Mouse (Mus musculus) mouse trophoblast stem cell (cell line): Measurements from ENCODE around the gene Map3k11.

ENCODE experiments used
- in situ Hi-C, 2 experiments: fragments of 300-500 bp; cut with MseI, MboI; formaldehyde crosslinking; loops; 2 replicates in 1 of 2; 3 replicates in 1 of 2; pipeline ENCODE4 v1.15.1; 2025

Map3k11 gene

DNA sequence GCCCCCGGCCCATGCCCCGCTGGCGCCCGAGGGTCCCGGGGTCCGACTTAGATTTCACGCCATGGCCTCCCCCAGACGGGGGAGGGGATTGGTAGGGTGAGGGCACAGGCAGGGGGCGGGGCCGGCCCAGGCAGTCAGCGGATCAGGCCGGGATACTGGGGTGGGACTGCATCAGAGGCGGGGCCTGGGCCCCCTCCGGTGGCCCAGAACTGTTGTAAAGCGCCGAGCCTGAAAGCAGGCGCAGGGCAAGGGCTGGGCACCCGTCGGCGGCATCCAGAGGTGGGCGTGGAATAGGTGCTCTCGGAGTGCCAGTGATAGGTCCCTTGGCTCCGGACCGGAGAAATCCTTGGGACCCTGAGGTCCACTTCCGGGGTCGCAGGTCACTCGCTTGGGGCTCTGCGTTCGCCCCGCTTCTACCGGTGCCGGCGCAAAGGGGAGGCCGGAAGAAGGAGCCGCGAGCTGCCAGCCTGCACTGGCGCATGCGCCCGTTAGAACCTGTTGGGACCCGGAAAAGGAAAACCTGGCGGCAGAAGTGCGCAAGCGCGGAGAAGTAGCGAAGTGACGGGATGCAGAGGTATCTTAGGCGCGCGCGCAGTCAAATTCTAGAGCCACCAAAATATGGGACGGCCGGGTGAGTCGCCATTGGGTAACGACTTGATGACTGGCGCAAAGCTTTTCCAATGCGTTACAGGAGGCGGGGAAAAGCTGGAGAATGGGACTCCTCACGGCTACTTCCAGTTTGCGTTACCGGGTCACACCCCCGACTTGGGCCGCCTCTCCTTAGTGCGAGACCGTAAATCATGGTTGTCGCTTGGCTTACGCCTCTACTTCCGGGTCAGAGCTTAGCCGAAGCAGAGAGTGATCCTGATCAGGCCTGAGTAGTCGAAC is at the start of gene Map3k11, which contains the start of gene Pcnx3:
Map3k11 (plus strand) TSS at position 543 of the 888 bp plus-strand sequence.
Pcnx3 (minus strand) TSS at position 709 of the 888 bp plus-strand sequence.
- in situ Hi-C loops: no loop called here

DNA sequence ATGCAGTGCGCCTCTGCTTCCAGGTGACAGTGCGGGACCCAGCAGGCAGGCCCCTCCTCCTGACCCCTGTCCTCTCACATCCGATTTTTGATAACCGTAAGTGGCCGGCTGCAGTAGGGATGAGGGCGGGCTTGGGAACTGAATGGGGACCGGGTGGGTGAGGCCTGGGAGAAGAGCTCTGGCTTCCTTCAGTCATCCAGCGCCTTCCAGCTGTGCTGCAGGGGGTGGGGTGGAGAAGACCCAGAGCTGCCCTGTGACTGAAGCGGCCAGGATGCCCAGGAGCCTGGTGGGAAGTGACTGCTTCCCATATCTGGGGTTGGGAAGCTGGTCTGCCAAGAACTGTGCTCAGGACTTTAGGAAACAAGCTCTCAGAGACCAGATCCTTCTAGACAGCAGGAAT is 48.2 kb upstream of the Map3k11 start:
- in situ Hi-C loops: no loop called here

DNA sequence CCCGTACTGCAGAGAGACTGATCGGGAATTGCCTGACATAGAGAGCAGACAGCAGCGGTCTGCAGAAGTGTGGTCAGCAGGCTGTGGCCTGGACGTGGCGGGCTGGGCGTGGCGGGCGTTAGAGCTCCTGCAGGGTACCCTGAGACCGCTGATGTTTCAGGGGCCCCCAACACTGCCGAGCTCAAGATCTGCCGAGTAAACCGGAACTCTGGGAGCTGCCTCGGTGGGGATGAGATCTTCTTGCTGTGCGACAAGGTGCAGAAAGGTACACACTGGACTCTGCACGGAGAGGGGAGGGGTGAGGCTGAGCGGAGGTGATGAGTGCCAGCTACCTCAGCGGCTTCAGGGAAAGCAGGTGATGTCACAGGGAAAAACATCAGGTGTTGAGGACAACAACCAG is 47.5 kb upstream of the Map3k11 start:
- in situ Hi-C loops: no loop called here

DNA sequence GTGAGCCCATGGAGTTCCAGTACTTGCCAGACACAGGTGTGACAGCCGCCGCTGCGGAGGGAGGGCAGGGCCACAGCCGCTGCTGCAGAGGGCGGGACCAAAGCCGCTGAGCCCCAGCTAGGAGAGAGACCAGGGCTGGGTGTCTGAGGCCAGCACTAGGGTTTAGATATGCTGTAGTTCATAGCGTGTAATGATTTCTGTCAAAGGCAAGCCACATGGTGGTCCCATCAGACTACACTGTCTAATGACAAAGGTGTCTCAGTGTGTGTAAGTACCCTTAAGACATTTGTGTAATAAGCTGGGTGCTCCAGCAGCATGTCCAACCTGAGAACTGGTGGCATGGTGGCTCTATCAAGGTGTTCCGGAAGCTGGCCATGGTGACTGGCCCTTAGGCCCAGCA is 46.9 kb upstream of the Map3k11 start:
- in situ Hi-C loops: no loop called here

DNA sequence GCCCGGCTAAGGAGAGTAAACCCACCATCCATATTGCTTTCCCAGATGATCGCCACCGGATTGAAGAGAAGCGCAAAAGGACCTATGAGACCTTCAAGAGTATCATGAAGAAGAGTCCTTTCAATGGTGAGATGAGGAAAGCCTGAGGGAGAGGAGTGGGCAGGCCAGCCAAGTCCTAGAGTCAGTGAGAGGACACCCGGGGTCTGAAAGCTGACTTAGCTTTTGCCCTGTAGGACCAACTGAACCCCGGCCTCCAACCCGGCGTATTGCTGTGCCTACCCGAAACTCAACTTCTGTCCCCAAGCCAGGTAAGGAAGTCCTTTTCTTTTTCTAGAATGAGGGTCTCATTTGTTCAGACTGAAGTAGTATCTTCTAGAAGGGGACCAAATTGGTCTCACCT is 43.3 kb upstream of the Map3k11 start:
- in situ Hi-C loops: no loop called here

DNA sequence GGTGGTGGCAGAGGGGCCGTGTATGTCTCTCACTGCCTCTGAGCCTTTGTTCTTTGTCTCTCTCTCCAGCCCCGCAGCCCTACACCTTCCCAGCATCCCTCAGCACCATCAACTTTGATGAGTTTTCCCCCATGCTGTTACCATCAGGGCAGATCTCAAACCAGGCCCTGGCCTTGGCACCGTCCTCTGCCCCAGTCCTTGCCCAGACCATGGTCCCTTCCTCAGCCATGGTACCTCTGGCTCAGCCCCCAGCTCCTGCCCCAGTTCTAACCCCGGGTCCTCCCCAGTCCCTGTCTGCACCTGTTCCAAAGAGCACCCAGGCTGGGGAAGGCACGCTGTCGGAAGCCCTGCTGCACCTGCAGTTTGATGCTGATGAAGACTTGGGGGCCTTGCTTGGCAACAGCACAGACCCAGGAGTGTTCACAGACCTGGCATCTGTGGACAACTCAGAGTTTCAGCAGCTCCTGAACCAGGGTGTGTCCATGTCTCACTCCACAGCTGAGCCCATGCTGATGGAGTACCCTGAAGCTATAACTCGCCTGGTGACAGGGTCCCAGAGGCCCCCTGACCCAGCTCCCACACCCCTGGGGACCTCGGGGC is 41.7 kb upstream of the Map3k11 start:
- in situ Hi-C loops: no loop called here

DNA sequence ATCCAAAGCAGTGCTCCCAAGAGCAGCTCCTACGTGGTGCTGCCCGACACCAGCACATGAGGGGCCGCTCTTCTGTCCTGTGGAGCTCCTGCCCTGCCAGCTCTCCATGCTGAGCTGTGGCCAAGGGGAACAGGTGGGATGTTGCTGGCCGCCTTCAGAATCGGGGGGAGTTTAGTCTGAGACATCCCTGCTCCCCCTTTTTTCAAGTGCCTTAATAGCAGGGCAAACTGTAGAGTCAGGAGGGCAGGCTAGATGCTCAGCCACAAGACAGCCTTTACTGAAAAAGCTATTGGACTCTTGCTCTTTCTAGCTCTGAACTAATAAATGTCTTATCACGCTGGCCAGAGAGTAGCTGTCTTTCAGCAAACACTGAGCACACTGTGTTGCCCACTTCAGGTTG is 40.8 kb upstream of the Map3k11 start:
- in situ Hi-C loops: no loop called here

DNA sequence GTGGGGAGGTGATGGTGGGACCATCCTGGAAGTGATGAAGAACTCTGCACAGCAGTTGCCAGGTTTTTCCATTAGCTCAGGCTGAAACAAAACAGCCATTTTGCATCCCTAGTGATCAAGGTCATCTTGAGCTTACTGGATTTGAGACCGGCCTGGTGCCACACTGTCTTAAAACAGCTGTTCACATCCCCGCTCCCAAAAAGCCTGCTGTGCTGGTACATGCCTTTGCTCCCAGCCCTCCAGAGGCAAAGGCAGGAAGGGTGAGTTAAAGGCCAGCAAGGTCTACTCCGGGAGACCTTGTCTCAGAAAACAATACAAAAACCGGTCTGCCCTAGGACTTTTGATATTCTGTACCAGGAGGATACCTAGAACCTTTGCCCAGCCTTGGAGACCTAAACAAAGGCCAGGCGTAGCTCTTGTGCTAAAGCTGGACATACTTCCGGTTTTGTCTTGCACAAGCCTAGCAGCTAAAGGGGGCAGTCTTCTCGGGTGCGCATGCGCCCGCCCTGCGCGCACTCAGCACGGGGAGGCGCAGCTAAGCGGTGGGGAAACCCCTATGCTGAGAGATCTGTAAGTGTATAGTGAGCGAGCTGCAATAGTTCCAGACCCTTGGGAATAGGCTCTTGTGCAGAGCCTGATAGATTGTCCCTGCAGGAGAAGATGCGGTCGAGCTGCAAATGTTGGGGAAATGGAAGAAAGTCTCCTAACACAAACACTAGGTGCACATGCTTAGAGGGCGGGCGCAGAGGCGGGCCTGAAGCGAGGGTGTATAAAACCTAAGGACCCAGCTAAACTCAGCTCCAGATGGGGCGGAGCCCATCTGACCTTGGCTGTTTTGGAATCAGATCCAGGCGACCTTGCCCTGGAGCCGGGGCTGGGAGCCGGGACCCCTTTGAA is 39.9 kb upstream of the Map3k11 start:
- in situ Hi-C loops: no loop called here

DNA sequence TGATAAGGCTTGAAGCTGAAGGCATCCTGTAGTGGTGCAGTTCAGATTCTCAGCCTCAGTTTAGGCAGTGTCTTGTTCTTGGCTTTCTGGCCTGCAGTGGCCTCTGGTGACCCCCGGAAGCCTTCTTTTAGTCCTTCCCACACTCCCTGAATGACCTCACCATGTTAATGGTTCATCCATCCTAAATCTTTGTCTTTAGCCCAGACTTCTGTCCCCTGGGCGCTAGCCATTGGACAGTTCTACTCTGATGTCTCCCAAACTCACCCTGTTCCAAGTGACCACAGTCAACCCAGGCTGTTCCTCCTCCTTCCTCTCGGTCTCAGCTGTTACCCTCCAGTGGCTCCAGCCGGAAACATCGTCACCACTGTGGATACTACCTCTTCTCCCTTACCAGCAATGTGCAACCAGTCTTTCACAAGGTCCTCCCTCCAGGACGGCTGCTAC is 39.2 kb upstream of the Map3k11 start:
- in situ Hi-C loops: no loop called here

DNA sequence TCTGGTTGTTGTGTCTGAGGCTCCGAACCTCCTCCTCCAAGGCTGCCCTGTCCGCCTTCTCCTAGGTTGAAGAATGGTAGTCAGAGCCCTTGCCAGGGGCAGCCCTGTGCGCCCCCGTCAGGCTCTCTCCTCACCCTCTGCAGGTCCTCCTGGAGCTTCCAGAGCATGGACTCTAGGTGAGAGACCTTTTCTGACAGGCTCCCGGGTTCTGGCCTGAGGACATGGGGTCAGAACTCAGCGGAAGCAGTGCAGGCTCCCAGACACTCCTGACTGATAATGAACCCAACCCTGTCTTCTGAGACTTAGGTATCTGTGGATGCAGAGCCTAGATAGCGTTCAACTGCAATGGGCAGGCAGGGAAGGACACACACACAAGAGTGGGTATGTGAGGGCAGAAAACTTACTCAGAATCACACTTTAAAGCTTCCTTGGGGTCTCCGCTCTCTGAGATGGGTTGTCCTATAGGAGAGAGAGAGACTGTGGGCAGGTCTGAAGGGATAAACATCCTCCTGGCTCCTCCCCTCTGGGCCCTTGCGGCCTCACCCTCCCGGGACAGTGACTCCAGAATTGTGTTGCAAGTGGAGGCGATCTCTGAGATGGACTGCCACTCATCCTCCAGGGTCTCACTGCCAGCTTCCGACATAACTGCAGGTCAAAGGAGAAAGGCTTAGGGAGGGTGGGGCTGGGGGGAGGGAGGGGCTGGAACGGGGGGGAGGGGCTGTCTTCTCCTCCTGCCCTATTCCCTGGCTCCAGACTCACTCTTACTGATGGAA is 36.9 kb upstream of the Map3k11 start:
- in situ Hi-C loops: no loop called here

DNA sequence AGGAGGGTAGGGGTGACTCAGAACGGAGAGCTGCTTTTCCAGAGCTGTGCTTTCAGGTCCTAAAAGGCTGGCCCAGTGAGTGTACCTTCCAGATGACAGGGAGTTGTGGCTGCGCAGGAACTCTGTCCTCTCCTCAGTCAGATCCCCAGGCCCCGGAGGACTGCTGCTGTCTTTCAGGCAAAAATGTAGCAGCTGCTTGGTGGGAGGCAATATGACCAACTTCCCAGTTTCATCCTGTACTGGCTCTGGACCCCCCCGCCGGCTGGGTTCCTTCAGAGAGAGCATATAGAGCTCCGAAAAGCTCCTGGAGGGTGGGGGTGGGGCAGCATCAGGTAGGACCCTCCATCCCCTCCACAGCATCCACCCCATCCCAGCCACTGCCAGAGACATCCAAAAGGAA is 36.0 kb upstream of the Map3k11 start:
- in situ Hi-C loops: no loop called here

DNA sequence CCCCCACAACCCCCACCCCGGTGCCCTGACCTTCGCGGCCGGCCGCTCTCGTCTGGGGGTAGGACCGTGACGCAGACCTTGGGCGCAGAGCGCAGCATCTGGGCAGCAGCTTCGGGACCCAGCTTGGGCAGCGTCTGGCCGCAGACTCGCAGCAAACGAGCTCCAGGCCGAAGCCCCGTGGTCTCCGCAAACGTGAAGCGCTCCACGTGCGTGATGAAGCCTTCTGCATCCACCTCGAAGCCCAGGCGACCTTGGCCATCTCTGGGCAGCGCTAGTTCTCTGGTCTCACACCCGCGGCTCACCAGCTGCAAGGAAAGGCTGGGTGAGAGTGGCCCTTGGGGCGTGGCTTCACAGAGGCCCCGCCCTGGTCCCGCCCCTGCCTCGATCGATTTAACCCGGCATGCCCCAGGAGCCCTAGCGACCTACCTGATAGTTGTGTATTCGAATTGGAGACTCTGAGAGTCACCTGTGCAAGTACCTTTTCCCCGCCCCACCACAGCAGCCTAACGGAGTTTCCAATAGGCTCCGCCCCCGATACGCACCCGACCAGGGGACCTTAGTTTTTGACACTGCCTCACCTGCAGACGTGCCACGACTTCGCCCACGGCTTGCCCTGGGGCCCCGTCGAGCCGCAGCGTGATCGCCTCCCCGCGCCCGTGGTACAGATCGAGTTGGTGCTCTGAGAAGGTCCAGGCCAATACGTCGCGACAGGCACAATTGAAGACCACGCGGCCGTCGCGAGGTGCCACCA is 34.4 kb upstream of the Map3k11 start:
- in situ Hi-C loops: no loop called here

DNA sequence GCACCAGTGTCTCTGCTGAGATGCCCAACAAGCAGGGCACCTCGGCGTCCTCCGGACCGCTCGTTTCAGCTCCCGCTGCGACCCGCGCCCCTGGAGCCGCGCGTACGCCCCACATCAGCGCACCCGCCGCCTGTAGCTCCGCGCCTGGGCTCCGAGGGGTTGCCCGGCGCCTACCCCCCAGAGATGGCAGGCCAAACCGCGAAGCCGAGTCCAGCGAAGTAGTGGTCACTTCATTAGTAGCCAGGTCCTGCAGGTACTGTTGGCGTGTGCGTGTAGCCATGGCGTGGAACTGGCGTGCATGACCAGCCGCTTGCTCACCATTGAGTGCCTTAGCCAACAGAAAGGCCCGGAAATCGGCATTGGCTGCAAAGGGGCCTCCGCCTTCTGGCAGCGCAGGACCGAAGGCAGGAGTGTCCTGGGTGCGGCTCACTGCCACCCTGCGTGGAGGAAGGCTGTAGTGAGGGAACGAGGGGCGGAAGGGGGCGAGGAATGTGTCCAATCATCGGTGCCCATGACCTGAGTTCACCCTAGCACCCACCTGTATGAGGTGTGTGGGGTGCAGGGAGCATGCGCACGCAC is 33.7 kb upstream of the Map3k11 start:
- in situ Hi-C loops: no loop called here

DNA sequence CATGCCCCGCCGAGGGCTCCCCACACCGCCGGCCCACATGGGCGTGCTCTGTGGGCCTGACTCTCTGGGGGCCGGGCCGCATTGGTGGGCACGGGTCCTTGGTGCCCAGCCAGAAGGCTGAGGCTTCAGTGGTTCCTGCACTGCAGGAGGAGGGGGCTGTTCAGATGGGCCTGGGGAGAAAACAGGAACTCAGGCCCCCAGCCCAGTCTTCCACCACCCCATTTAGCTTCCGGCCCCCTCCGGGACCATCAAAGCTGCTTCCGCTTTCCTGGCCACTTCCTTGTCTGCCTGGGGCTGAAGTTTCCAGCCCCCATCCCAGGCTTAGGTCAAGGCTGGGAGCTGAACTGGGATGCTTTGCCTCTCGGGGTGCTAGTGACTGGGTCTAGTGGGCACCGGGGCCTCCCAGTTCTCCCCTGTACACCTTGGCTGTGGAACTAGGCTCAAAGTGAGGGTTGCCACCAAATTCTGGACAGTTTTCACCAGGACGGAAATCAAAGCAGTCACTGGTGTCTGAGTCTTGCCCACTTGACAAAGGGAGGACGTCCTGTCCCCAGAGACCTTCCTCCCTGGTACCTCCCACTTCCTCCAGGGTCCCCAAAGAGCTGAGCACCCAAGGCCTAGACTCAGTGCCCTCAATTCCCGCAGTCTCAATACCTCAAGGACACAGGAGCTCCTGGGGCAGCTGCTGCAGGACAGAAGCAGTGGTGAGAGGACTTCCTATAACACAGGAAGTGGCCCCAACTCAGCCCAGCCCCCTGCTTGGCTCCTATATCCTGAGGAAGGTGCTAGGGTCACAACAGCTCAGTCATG is 27.4 kb upstream of the Map3k11 start:
- in situ Hi-C loops: no loop called here

DNA sequence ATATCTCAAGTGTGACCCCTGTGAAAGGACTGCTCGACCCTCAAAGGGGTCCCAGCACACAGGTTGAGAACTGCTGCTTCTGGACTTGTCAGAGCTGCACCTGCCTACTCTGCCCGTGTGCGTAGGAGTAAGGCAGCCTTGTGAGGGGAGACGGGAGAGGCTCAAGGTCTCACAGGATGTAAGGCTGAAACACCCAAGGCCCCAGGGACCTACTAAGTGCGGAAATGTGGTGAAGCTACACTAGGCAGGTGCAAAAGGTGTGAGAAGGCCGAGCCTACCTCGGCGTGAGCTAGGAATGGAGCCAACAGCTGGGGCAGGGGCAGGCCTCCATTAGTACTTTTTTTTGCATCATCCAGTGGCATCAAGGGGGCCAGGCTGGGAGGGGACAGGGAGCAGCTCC is 26.2 kb upstream of the Map3k11 start:
- in situ Hi-C loops: no loop called here

DNA sequence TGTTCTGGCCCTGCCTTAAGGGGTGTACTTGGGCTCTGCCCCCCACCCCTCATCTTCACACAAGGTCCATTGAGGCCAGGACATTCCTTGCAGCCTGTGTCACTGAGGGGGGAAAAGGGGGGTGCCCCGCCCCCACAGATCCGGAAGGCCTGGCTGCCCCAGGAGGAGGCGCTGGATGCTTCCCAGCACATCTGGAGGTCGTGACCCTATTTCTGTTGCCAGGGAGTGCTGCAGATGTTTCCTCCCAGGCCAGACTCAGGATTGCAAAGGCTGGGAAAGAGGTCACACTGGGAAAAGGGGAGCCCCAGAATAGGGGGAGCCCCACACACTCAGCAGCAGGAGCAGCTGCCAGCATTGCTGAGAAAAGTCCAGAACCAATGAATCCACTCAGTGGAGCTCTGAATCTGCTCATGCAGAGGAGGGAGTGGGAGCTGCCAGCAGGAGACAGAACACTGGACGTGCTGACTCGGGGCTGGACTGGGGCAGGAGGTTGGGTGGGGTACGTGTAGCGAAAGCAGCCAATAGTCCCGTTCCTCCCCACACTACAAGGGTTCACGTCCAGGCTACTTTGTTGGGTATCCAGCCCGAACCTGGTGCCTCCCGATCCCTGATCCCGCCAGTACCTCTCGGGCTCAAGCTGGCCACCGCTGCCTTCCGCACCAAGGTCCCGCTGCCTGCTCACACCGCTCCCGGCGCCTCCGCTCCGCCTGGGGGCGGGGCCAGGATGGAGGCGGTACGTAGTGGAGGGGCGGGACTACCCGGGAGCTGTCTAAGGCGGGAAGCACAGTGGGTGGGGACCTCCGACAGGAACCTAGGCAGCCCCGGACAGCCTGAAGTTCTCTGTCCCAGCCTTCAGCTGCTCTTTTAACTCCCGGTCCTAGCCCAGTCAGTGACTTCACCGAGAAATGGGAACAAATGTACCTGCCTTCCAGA is 25.3 kb upstream of the Map3k11 start, which contains the start of gene Sipa1:
Sipa1 (minus strand) TSS at position 727 of the 933 bp plus-strand sequence.
- in situ Hi-C loops: no loop called here

DNA sequence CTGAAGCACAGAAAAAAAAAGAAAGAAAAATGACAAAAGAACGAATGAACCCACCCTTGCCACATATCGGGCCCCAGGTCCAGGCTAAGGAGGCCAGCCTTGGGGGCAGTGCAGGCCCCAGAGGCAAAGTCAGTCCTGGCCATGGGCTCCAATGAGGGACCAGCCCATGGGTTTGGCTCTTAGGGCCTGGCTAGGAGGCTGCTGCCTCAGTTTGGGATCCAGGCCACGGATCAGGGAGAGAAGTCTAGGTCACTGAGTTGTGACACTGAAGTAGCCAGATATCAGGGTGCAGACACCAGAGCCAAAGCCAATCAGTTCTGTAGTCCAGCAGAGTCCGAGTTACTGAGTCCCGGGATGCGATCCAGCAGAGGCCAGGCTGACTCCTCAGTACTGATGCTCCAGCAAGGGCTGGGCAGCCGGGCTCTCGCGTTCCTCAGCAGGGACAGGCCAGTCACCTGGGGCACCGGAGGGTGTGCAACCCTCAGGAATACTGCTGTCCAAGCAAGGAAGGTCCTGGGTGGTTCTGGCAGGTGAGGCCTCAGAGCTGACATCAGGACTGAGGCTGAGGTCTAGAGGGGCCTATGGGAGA is 23.8 kb upstream of the Map3k11 start:
- in situ Hi-C loops: no loop called here

DNA sequence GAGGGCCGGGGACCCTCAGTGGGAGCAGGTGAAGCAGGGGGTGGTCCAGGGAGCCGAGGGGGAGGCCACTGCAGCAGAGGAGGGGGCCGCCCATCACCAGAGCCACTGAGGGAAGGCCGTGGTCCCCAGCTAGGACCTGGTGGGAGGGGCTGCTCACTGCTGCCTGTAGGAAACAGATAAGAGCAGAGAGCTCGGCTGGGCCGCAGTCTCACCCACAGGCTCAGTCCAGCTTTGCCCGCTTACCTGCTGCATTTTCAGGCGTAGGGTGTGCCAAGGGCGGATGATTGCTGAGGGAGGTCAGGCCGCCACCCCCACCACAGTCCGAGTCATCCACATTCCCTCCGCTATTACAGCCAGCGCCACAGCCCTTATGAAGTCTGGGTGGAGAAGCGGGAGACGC is 23.1 kb upstream of the Map3k11 start:
- in situ Hi-C loops: no loop called here
